Mouse (Mus musculus) lung, adult 2 months (tissue): ENCODE measurements at regions not wholly inside any gene's neighbourhood (a gene's known extent, or its start where the extent isn't known, plus 50 kb on each side); places are given as distances from the start of the nearest gene placed in this dataset.

ENCODE experiments used
- CTCF ChIP-seq: fragments of 200-500 bp; IDR thresholded peaks from 2 replicates; pipeline ENCODE4 v1.5.1; 2011; ENCODE audit warnings: mild to moderate bottlenecking, low read length, control low read depth; ENCODE audit not compliant: insufficient read depth
- POLR2A ChIP-seq: fragments of 200-500 bp; IDR thresholded peaks from 2 replicates; pipeline ENCODE4 v1.6.1; 2011; ENCODE audit warnings: low read depth, mild to moderate bottlenecking, control low read depth, low read length, borderline replicate concordance; ENCODE audit errors: extremely low read depth

DNA sequence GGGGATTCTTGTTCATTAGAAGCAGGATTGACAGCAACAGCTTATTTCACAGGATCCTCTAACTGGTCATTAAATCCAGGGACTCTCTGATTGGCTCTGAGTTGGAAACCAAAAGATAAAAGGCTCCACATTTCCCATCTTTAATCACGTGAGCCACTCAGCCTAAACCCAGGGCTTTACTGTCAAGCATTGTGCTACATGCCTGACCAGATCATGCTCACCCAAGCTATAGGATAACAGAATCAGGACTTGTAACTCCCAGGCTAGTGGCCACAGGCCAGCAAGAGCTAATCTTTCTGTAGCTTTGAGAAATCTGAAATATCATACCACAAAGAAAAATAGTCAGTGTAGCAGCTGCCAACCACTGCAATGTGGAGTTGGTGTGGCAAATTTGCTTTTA, 152.7 kb upstream of the Acvr2a start:
- no peak for TF ChIP-seq CTCF
- no peak for TF ChIP-seq POLR2A
